Mouse (Mus musculus): ENCODE results near the gene Nav2.

Gene Nav2

DNA sequence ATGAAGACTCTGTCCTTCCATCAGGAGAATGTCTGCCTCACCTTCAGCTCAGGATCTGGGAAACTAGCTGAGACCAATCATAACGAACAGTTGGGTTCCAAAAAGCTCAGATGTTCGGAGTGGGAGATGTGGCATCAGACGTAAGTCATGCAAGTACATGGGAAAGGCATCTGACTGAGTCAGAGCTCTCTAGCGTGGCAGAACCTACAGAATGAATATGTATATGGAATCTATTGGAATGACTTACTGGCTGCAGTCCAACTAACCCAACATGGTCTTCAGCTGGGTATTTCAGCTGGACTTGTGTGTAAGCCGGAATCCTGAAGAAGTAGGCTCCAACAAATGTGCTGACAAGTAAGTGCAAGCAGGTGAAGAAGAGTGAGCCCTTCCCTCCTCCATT is 199.6 kb downstream of the Nav2 start:
- in situ Hi-C loops (cut with MboI; ENCODE audit: low pct_unique_long_range_greater_than_20kb in 1 of 2, low sequenced_read_pairs in 2 of 2, unreplicated experiment in 1 of 2): no loop called here

DNA sequence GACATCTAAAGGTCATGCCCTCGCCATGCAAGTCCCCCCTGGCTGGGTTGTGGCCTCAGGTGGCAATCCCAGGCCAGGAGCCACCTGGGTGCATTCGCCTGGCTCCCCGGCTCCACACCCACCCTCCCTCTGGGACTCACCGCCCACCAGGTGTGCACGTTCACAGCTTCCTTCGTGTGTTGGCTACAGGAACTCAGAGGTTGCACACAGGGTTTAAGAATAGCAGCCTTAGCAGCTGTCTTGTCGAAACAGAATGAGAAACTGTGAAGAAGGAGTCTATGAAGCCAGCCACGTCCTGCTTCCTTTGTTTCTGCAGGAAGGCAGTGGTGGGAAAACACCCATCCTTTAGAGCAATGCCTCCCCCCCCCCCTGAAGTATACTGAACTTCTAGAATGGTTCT is 210.5 kb downstream of the Nav2 start:
- in situ Hi-C loops (cut with MboI; ENCODE audit: low pct_unique_long_range_greater_than_20kb in 1 of 2, low sequenced_read_pairs in 2 of 2, unreplicated experiment in 1 of 2): loop anchor here in 1 of 2 experiments (10.0 kb wide), 1 partner anchor 364 kb away; no protein-coding TSS in a partner anchor

DNA sequence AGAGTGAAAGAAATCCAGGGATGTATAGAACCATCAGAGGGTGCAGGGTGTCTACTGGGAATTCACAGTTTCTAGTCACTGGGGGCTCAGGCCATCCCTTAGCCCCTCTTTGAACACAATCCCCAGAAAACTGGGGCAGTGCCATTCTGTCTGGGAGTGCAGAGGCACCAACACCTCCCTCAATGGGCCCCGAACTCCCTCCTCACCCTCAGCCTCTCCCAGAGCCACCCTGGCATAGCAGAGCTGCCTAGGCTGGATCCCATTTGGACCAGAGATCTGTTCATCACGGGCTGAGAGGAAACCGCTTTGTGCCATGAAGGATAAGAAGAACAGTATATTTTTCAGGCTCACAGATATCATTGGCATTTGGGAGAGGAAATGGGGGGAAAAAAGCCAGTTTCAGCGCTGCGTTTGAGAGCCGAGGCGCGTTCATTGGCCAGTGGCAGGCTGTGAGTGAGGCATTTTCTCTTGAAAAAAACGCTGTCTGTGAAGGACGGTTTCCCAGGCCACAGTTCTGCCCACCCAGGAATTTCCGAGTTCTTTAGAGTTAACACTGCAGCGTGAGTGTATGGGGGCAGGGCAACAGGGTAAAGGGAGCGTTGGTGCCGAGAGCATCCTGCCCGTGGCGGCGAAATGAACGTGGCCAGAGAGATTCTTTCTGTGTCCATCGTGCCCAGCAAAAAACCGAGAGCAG is 211.4 kb downstream of the Nav2 start:
- in situ Hi-C loops (cut with MboI; ENCODE audit: low pct_unique_long_range_greater_than_20kb in 1 of 2, low sequenced_read_pairs in 2 of 2, unreplicated experiment in 1 of 2): loop anchor here (10.0 kb wide), 2 partner anchors 305 to 365 kb away; no protein-coding TSS in a partner anchor

DNA sequence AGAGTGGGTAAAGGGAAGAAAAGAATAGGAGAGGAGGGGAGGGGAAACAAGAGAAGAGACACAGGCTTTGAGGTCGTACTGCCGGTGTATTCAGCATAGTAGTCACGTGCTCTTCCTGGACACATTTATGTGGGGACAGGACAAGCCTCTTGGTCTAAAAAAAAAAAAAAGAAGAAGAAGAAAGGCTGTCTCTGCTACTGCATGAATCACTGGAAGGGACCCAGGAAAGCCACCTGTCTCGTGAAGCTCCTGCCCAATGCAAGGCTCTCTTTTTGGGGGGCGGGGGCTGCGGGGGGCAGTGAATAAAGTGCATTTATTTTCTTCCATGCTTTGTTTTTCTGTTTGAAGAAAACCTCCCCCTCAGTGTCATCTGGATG is 212.0 kb downstream of the Nav2 start:
- in situ Hi-C loops (cut with MboI; ENCODE audit: low pct_unique_long_range_greater_than_20kb in 1 of 2, low sequenced_read_pairs in 2 of 2, unreplicated experiment in 1 of 2): loop anchor here in 1 of 2 experiments (10.0 kb wide), 1 partner anchor 304 kb away; no protein-coding TSS in a partner anchor

DNA sequence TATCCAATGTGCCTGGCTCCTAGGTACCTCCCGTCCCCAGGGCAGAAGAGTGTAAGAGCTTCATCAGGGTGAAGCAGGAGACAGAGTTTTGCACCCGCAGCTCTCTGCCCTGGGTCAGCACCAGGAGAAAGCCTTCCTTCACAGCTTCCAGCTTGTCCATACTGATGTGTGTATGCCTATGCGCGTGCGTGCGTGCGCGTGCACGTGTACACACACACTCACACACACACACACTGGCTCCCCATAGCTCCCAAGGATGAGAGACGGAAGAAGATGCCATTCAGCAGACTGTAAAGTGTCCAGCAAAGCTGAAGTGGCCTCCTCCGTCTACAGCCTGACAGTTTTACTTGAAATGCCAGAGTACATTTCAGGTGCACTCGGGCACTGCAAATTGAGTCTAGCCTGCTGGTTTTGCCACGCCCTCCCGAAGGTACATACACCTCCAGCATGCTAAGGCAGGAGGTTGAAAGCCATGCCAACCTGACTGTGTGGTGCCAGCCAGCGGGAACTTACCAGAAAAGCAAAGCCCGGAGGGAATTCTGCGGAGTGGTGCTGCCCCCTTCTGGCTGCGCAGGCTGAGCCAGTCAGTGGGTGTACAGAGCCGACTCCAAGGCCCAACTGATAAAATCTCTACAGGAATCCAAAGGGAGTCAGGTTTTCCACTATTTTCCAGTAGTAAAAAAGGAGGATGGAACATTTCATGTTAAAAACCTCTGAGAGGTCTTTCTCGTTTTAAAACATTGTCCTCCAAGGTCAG is 212.6 kb downstream of the Nav2 start:
- in situ Hi-C loops (cut with MboI; ENCODE audit: low pct_unique_long_range_greater_than_20kb in 1 of 2, low sequenced_read_pairs in 2 of 2, unreplicated experiment in 1 of 2): loop anchor here in 1 of 2 experiments (10.0 kb wide), 1 partner anchor 304 kb away; no protein-coding TSS in a partner anchor

DNA sequence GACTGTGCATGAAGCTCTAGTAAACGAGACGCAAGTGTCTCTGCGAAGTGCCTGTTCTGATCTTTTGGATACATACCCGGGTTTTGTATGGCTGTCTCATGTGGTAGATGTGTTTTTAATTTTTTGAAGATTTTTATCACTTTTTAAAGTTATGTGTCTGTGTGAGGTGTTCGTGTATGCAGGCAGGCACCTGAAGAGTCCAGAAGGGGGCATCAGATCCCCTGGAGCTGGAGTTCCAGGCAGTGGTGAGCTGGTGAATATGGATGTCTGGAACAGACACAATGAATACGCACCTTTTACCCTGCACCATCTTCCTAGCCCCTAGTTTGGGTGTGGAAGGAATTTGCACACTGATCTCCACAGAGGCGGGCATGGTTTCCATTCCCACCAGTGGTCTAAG is 214.0 kb downstream of the Nav2 start:
- in situ Hi-C loops (cut with MboI; ENCODE audit: low pct_unique_long_range_greater_than_20kb in 1 of 2, low sequenced_read_pairs in 2 of 2, unreplicated experiment in 1 of 2): loop anchor here in 1 of 2 experiments (10.0 kb wide), 1 partner anchor 302 kb away; no protein-coding TSS in a partner anchor

DNA sequence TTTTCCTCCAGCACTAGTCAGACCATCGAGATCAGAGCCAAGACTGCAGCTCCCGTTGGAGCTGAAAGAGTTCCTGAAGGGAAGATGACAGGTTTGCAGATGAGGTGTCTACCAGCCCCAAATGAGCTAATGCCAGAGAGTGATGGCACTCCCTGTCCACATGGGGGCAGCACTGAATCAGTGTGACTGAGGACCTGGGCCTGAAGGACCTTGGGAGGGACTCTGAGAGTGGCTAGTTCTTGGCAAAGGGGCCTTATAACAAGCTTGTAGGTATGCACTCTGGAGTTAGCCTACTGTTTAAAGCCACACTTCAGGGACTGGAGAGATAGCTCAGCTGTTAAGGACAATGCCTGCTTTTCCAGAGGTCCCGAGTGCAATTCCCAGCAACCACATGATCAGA is 217.0 kb downstream of the Nav2 start:
- in situ Hi-C loops (cut with MboI; ENCODE audit: low pct_unique_long_range_greater_than_20kb in 1 of 2, low sequenced_read_pairs in 2 of 2, unreplicated experiment in 1 of 2): loop anchor here (5.0 to 25.0 kb wide), 4 partner anchors 147 to 487 kb away; no protein-coding TSS in a partner anchor

DNA sequence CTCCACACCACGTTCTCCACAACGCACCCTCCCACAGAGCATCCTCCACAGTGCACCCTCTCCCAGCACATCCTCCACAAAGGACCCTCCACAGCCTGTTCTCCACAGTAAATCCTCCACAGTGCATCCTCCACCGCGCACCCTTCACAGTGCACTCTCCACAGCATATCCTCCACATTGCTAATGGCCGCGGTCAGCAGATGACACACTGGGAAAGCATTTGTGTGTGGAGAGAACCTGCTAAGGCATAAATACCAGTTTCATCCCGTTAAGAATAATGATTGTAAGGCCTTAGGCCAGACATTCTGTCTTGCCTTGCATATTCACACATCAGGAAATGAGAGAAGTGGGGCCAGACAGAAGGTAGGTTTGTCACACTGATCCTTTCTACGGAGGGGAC is 219.7 kb downstream of the Nav2 start:
- in situ Hi-C loops (cut with MboI; ENCODE audit: low pct_unique_long_range_greater_than_20kb in 1 of 2, low sequenced_read_pairs in 2 of 2, unreplicated experiment in 1 of 2): loop anchor here (5.0 to 25.0 kb wide), 4 partner anchors 144 to 484 kb away; no protein-coding TSS in a partner anchor

DNA sequence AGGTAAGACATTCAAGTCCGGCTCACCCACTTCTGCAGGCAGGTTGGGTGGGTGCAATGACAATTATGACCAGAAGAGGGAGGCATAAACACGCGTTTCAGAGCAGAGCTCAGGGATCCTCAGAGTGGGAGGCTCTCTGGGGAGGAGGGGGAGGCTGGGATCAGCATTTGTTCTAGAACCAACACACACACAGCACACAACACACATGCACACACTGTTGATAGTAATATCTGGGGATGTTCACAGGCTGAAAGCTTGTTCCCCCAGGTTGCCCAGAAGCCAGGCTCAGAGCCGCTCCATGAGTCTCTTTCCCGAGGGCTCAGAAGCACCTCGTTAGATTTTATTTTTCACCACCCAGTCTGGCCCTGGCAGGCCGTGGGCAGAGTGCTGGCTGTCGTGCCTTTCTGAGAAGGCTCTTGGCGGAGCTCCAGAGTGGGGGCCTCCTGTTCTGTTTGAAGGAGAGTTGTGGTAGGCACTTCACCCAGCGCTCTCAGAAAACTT is 224.4 kb downstream of the Nav2 start:
- in situ Hi-C loops (cut with MboI; ENCODE audit: low pct_unique_long_range_greater_than_20kb in 1 of 2, low sequenced_read_pairs in 2 of 2, unreplicated experiment in 1 of 2): loop anchor here (10.0 to 25.0 kb wide), 3 partner anchors 132 to 479 kb away; no protein-coding TSS in a partner anchor

DNA sequence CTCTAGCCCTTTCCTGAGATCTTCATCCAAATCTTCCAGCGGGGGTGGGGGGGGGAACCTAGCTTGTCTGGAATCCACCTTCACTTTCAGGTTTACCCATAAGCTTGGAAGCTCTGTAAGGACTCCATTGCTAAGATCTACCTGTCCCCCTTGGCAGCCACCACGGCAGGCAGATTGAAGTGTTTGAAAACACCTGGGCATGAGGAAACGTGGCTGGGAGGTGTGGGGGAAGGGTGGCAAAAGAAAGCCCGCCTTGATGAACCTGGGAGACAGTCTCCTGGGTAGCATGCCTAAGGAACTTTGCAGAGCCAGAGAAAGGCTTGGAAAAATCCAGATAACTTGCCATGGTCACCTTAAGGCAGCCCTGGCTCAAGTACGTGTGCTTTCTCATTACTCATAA is 225.9 kb downstream of the Nav2 start:
- in situ Hi-C loops (cut with MboI; ENCODE audit: low pct_unique_long_range_greater_than_20kb in 1 of 2, low sequenced_read_pairs in 2 of 2, unreplicated experiment in 1 of 2): loop anchor here (10.0 to 25.0 kb wide), 3 partner anchors 130 to 478 kb away; no protein-coding TSS in a partner anchor

DNA sequence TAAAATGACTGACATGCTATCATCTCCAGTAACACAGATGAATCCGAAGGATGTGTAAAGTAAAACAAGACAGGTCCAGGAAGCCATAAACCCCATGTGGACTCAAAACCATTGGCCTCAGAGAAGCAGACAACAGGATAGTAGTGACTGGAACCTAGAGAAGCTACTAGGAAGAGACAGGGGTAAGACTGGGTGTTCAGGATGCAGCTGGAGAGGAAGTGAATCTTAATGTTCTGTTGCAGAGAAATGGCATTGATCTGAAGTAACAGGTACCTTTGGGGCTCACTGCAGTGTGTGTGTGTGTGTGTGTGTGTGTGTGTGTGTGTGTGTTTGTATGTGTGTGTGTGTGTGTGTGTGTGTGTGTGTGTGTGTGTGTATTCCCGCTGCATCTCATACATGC is 231.2 kb downstream of the Nav2 start:
- in situ Hi-C loops (cut with MboI; ENCODE audit: low pct_unique_long_range_greater_than_20kb in 1 of 2, low sequenced_read_pairs in 2 of 2, unreplicated experiment in 1 of 2): loop anchor here (10.0 to 25.0 kb wide), 3 partner anchors 125 to 473 kb away; no protein-coding TSS in a partner anchor

DNA sequence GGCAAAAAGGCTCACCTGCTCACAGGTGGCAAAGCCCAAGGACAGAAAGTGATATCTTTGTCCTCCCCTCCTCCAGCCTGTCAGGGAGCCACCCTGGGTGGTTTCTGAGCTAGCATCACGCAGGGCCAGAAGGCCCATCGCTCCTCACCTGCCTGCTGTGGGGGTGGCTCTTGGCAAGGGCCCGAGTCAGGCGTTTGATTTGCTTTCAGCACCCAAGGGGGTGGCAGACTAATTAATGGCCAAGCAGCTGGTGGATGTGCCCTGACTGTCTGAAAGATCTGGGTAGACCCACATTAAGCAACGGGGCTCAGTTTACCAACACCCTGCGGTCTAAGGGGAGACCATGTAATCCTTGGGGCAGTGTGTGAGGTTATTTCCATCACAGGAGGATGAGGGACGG is 235.4 kb downstream of the Nav2 start:
- in situ Hi-C loops (cut with MboI; ENCODE audit: low pct_unique_long_range_greater_than_20kb in 1 of 2, low sequenced_read_pairs in 2 of 2, unreplicated experiment in 1 of 2): loop anchor here (25.0 kb wide), 2 partner anchors 293 to 468 kb away; no protein-coding TSS in a partner anchor

DNA sequence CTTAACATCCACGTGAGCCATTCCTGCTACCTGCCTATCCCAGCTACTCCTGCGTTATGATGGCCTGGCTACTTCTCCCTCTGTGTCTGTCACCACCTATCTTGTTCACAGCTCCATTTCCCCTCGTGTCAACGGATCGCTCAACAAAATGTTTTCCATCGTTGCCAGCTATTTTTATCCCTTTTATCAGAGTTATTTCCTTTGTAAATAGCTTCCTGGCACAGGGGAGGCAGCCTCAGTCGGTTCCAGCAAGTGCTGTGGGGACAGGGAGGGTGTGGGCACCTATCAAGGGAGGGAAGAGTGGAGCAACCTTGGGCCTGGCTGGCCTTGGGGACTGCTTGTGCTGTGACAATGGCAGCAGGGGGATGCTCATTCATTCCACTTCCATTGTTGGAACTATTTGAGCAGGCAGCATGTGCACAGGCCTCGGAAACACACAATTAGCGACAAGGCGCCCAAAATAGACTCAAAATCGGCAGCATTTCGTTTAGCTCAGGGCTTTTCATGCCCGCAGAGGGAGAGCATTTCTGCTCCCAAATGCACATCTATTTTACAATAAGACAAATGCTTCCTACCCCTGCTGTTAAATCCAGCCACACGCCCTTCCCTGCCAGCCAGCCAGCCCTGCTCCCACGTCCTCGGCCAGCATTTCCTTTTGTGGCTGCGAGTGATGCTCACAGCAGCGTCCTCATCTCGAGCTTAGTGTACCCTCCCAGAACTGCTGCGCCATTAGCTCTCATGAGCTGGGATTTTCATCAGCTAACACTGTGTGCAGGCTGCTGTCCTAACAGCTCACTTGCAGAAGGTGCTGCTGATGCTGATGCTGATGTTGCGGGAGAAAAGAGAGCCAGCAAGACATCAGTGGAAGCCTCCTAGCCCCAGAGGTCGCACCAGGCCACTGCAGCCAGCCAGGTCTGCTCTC is 237.5 kb downstream of the Nav2 start:
- in situ Hi-C loops (cut with MboI; ENCODE audit: low pct_unique_long_range_greater_than_20kb in 1 of 2, low sequenced_read_pairs in 2 of 2, unreplicated experiment in 1 of 2): loop anchor here (25.0 kb wide), 2 partner anchors 291 to 466 kb away; no protein-coding TSS in a partner anchor

DNA sequence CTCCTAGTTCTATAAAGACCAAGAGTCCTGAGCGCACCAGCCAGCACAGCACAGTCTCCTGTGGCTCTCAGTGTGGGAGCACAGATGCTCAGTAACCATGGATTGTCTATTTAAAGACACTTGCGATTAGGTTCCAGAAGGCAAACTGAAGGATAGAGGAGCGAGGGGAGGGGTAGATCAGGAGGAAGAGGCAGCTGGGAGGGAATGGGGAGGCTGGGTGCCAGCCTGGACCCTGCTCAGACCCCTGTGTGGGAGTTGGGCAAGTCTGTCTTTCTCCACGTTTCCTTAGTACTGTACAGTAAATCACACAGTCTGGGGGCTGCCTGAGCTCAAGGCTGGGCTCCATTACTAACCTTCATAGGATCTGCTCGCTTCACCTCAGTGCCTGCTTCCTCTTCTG is 243.8 kb downstream of the Nav2 start:
- in situ Hi-C loops (cut with MboI; ENCODE audit: low pct_unique_long_range_greater_than_20kb in 1 of 2, low sequenced_read_pairs in 2 of 2, unreplicated experiment in 1 of 2): no loop called here

DNA sequence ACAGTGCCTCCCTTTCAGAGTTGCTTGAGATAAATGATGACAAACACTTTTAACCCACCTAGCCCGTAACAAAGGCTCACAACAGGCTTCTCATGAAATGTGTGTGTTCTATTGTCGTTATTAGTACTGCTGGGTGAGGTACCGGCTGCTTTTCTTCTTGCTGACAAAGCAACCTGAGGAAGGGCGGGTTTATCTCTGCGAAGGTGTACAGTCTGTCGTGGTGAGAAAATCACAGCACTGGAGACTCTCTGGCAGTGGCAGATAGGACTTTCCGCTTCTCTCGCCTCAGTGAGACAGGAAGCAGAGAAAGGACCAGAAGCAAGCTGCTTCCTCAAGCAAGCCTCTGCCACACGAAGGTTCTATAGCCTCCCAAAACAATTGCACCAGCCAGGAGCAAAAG is 244.2 kb downstream of the Nav2 start:
- in situ Hi-C loops (cut with MboI; ENCODE audit: low pct_unique_long_range_greater_than_20kb in 1 of 2, low sequenced_read_pairs in 2 of 2, unreplicated experiment in 1 of 2): no loop called here

DNA sequence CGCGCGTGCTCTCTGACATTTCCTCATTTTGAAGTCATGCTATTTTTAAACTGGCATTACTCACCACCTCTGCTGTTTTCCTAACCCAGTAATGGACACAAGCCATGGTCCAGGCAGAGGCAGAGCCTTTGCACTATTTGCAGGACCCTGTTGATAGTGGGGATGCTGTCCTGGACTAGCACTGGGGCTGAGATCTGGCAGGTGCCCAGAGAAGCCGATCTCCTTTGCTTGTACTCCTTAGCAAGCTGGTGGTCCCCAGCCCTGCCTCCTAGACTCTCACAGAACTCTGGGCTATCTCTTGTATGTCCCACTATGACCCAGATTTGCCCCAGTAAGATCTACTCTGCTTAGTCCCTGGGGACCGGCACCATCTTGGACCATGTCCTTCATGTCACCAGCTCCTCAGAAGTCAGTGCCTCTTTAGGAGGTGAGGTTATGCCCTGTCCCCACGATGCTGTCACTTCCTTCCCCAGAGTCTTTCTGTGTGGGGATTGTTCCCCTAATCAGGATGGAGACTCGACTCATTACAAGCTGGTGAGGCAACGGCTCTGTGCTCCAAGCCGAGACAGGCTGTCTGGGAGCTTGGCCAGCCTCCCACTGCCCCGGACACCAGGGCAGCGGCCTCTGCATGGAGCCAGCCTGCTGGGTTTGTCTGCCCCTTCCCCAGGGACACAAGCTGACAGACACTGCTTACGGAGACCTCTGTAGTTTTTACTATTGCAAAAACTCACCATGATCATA is 250.3 kb downstream of the Nav2 start:
- in situ Hi-C loops (cut with MboI; ENCODE audit: low pct_unique_long_range_greater_than_20kb in 1 of 2, low sequenced_read_pairs in 2 of 2, unreplicated experiment in 1 of 2): no loop called here

Data from mouse embryonic stem cell (cell line).